Mouse (Mus musculus): Measurements from ENCODE around the gene Fxyd5.

GRCm38 (mm10) chr7:31002650-31003049 lies 39.6 kb downstream of the Fxyd5 start:
- TF ChIP-seq CTCF (IDR thresholded peaks at IDR 0.05) (no peak), POLR2A (IDR thresholded peaks at IDR 0.05; ENCODE audit: insufficient read depth, low read depth, low read length) (peak; percentile 47; the same call in 1 of the 2 replicates)

Measured in heart, adult 2 months (tissue).